Mouse (Mus musculus) cerebellum, adult 2 months (tissue): ENCODE data around the gene Fam129c.

Experiments used
- CTCF ChIP-seq: fragments of 200-500 bp; IDR thresholded peaks from 2 replicates; pipeline ENCODE4 v1.5.1; 2011; ENCODE audit warnings: low read depth, mild to moderate bottlenecking, control low read depth, low read length, moderate library complexity, borderline replicate concordance; ENCODE audit not compliant: insufficient read depth
- POLR2A ChIP-seq: fragments of 200-500 bp; IDR thresholded peaks from 2 replicates; pipeline ENCODE4 v1.6.1; 2011; ENCODE audit warnings: low read length, control low read depth, borderline replicate concordance; ENCODE audit not compliant: insufficient read depth

GRCm38 (mm10) chr8:71625088-71625487, 27.6 kb downstream of the Fam129c start:
- TF ChIP-seq CTCF (no peak), POLR2A (no peak)
